8 mouse cellular contexts compared by ENCODE assay signal in genomic region chr6:145116098-145116672, GRCm38 (mm10). TPM values are rescaled to one million over a fixed set of nuclear protein-coding genes. Genes with fewer than 3 reads are reported as not detected.
DNase-seq lines count a peak whose midpoint lies in the region; ATAC-seq and TF ChIP-seq lines count a peak whose summit lies in the region.

No protein-coding gene starts in this region.

- no peak overlapping the region for H3K4me2 ChIP-seq in kidney, embryonic 16.5 days (replicated peaks; ENCODE audit: low read depth, low read length)
- H3K4me2 ChIP-seq in forebrain, embryonic 11.5 days (ENCODE audit: low read depth, low read length, severe bottlenecking), result 0 out of 2 replicates have a peak overlapping the region, but pooled peaks have one; percentile 6
- H3K4me2 ChIP-seq in liver, embryonic 14.5 days (ENCODE audit: low read depth), result peak overlapping the region; percentile 6; the same call in 1 of the 2 replicates

- peaks cover 15% of the 10 kb centered on the region; the same call in 1 of the 2 replicates for H3K4me1 ChIP-seq in kidney, embryonic 16.5 days (ENCODE audit: insufficient read depth, low read length)
- peaks cover 7% of the 10 kb centered on the region; the same call in 1 of the 2 replicates for H3K4me1 ChIP-seq in forebrain, embryonic 11.5 days (replicated peaks; ENCODE audit: control insufficient read depth, insufficient read depth, low read length)
- peaks cover 2 to 15% of the 10 kb centered on the region in 2 experiments for H3K4me1 ChIP-seq in liver, embryonic 14.5 days (replicated peaks; ENCODE audit: control insufficient read depth in 2 of 2, insufficient read depth in 2 of 2, low read length in 1 of 2)

- no peaks in the 10 kb centered on the region for H3K36me3 ChIP-seq in kidney, embryonic 16.5 days (ENCODE audit: insufficient read depth, low read length)
- no peaks in the 10 kb centered on the region for H3K36me3 ChIP-seq in forebrain, embryonic 11.5 days (ENCODE audit: control insufficient read depth, insufficient read depth, low read length)
- H3K36me3 ChIP-seq in liver, embryonic 14.5 days (replicated peaks; ENCODE audit: control insufficient read depth, insufficient read depth, low read depth), result no peaks in the 10 kb centered on the region

- intact Hi-C loops in left cerebral cortex, postnatal 10 days (cut with DNase I), result no loop called here

- DNase-seq in kidney, postnatal 36 days, result no peak
- DNase-seq in forebrain, embryonic 11.5 days (ENCODE audit: low spot score), result peak; percentile 64
- no peak for DNase-seq in liver, embryonic 14.5 days (ENCODE audit: low read depth in 3 of 3, low spot score in 3 of 3)
- DNase-seq in thymus, postnatal 10 days (ENCODE audit: low spot score in 2 of 2), result peak; percentile 47 to 50
- DNase-seq in Muller cell, postnatal 12 days (ENCODE audit: inconsistent ontology term), result no peak
- no peak for DNase-seq in left cerebral cortex, postnatal 10 days (ENCODE audit: extremely low spot score in 1 of 2, low spot score in 2 of 2)
- DNase-seq in urinary bladder, postnatal 25 days (ENCODE audit: low spot score), result no peak

- no peak overlapping the region for H3K27ac ChIP-seq in kidney, embryonic 16.5 days (ENCODE audit: low read length)
- H3K27ac ChIP-seq in forebrain, embryonic 11.5 days (ENCODE audit: low read depth, low read length), result peak overlapping the region; percentile 70
- no peak overlapping the region for H3K27ac ChIP-seq in liver, embryonic 14.5 days

- no peak overlapping the region for H3K4me3 ChIP-seq in kidney, embryonic 16.5 days (ENCODE audit: low read length)
- no peak overlapping the region for H3K4me3 ChIP-seq in forebrain, embryonic 11.5 days (ENCODE audit: low read depth, low read length)
- no peak overlapping the region for H3K4me3 ChIP-seq in liver, embryonic 14.5 days (ENCODE audit: insufficient read depth in 1 of 2, low read depth in 2 of 2, low read length in 2 of 2)

- no peaks in the 10 kb centered on the region for H3K27me3 ChIP-seq in kidney, embryonic 16.5 days (ENCODE audit: insufficient read depth, low read length)
- H3K27me3 ChIP-seq in forebrain, embryonic 11.5 days (ENCODE audit: control insufficient read depth, insufficient read depth, low read length), result no peaks in the 10 kb centered on the region
- no peaks in the 10 kb centered on the region for H3K27me3 ChIP-seq in liver, embryonic 14.5 days (ENCODE audit: control insufficient read depth, insufficient read depth, low read length)

- no peak for TF ChIP-seq EP300 in liver, embryonic 14.5 days (IDR thresholded peaks at IDR 0.05; ENCODE audit: low read depth)

- no peak overlapping the region for H3K9ac ChIP-seq in kidney, embryonic 16.5 days (replicated peaks; ENCODE audit: low read length)
- peak overlapping the region; percentile 48; the same call in 1 of the 2 replicates for H3K9ac ChIP-seq in forebrain, embryonic 11.5 days (ENCODE audit: low read length)
- no peak overlapping the region for H3K9ac ChIP-seq in liver, embryonic 14.5 days (replicated peaks)

- no peak for TF ChIP-seq CTCF in liver, embryonic 14.5 days (IDR thresholded peaks at IDR 0.05; ENCODE audit: low read depth)

- ATAC-seq in kidney, embryonic 16.5 days (ENCODE audit: low FRiP score, low TSS enrichment), result peak; percentile 89
- peak; percentile 91 for ATAC-seq in forebrain, embryonic 11.5 days (replicated peaks; ENCODE audit: low FRiP score)
- ATAC-seq in liver, embryonic 14.5 days (ENCODE audit: insufficient read depth), result peak; percentile 29; the same call in 1 of the 2 replicates

- no peaks in the 10 kb centered on the region for H3K9me3 ChIP-seq in kidney, embryonic 16.5 days (ENCODE audit: low read length)
- H3K9me3 ChIP-seq in forebrain, embryonic 11.5 days (ENCODE audit: control insufficient read depth, low read length), result no peaks in the 10 kb centered on the region
- no peaks in the 10 kb centered on the region for H3K9me3 ChIP-seq in liver, embryonic 14.5 days (ENCODE audit: control insufficient read depth, low read length)

- WGBS in kidney, embryonic 16.5 days, result 7% methylated on average over 4 of the region's 4 CpGs
- WGBS in forebrain, embryonic 11.5 days, result 7% methylated on average over 4 of the region's 4 CpGs
- WGBS in liver, embryonic 14.5 days (ENCODE audit: insufficient replicate concordance), result 44% methylated on average over 4 of the region's 4 CpGs

RNA-seq across cellular contexts. Expression of gene Lrmp, which starts 0.7 kb away (rescaled TPM):
- polyA plus RNA-seq in kidney, embryonic 16.5 days (2015; fragmentation: Nextera tagmentation; extraction: Ambion mirVana), result 1.2 and 1.8 TPM in 2 replicates
- 2.1 and 3.2 TPM in 2 replicates for polyA plus RNA-seq in forebrain, embryonic 11.5 days (2014; fragmentation: Nextera tagmentation; extraction: Ambion mirVana)
- 8.3 and 10.9 TPM in 2 replicates for polyA plus RNA-seq in liver, embryonic 14.5 days (2012; rRNA removed)
- 7.3 and 9.8 TPM in 2 replicates for polyA plus RNA-seq in liver, embryonic 14.5 days (2014; fragmentation: Nextera tagmentation; extraction: Ambion mirVana)
- total RNA-seq in left cerebral cortex, postnatal 10 days (2021), result 1 to 10 TPM; 1.5 to 1.9 TPM

RNA-seq across cellular contexts. Expression of gene Bcat1, which starts 40.2 kb away (rescaled TPM):
- 7.1 and 9.2 TPM in 2 replicates for polyA plus RNA-seq in kidney, embryonic 16.5 days (2015; fragmentation: Nextera tagmentation; extraction: Ambion mirVana)
- polyA plus RNA-seq in forebrain, embryonic 11.5 days (2014; fragmentation: Nextera tagmentation; extraction: Ambion mirVana), result 110 and 115 TPM in 2 replicates
- 0.06 and 0.13 TPM in 2 replicates for polyA plus RNA-seq in liver, embryonic 14.5 days (2012; rRNA removed)
- 0.35 and 0.51 TPM in 2 replicates for polyA plus RNA-seq in liver, embryonic 14.5 days (2014; fragmentation: Nextera tagmentation; extraction: Ambion mirVana)
- total RNA-seq in left cerebral cortex, postnatal 10 days (2021), result 10 to 100 TPM; 65.1 to 65.9 TPM

Comparison
In these comparisons a context has a peak if more than half of its experiments do, and no peak if none do; other contexts are left out.
1. ATAC-seq: peak in every context shown above with its lines; median percentile 91 in forebrain, embryonic 11.5 days; 89 in kidney, embryonic 16.5 days; 29 in liver, embryonic 14.5 days.
2. DNase-seq: peak in forebrain, embryonic 11.5 days (single experiment) and thymus, postnatal 10 days (2 of 2); none in kidney, postnatal 36 days (0 of 2), liver, embryonic 14.5 days (0 of 3), Muller cell, postnatal 12 days (single experiment), left cerebral cortex, postnatal 10 days (0 of 2) and urinary bladder, postnatal 25 days (single experiment).
3. RNA of gene Bcat1, which starts 40.2 kb away (polyA plus RNA-seq): 110 to 115 TPM in forebrain, embryonic 11.5 days; 7.1 to 9.2 TPM in kidney, embryonic 16.5 days and 0.06 to 0.51 TPM in liver, embryonic 14.5 days; every median in the first group is over 10 times any median in the second.